Mouse (Mus musculus) lung, postnatal 0 days (tissue): ENCODE data around the gene Arfip2. TPM values are rescaled to one million over a fixed set of nuclear protein-coding genes. Genes with fewer than 3 reads are reported as not detected.

ENCODE experiments used
- ATAC-seq: fragments of 200-750 bp; cut with Nextera tagmentation; 2 replicates; pipeline ENCODE4 v1.8.0; 2017; ENCODE audit warnings: moderate library complexity
- DNase-seq: peaks from one replicate; pipeline ENCODE4 v3.0.0-alpha.2; 2016; ENCODE audit warnings: low spot score
- H3K27ac ChIP-seq: fragments of 300-500 bp; sonication (generic); 2 replicates; pipeline ENCODE4 v1.5.1; 2014; ENCODE audit warnings: antibody characterized with exemption, mild to moderate bottlenecking, low read length, mixed read lengths
- H3K27me3 ChIP-seq: fragments of 300-500 bp; sonication (generic); replicated peaks from 2 replicates; pipeline ENCODE4 v1.6.1; 2014; ENCODE audit warnings: low read length, mixed read lengths; ENCODE audit not compliant: insufficient read depth
- H3K36me3 ChIP-seq: fragments of 300-500 bp; sonication (generic); 2 replicates; pipeline ENCODE4 v1.6.1; 2014; ENCODE audit warnings: low read length, mixed read lengths; ENCODE audit not compliant: insufficient read depth
- H3K4me1 ChIP-seq: fragments of 300-500 bp; sonication (generic); 2 replicates; pipeline ENCODE4 v1.6.1; 2014; ENCODE audit warnings: antibody characterized with exemption, low read depth, low read length, mixed read lengths; ENCODE audit not compliant: insufficient read depth
- H3K4me2 ChIP-seq: fragments of 300-500 bp; sonication (generic); replicated peaks from 2 replicates; pipeline ENCODE4 v1.6.1; 2014; ENCODE audit warnings: low read depth, mild to moderate bottlenecking, low read length, moderate library complexity, mixed read lengths
- H3K4me3 ChIP-seq: fragments of 300-500 bp; sonication (generic); 2 replicates; pipeline ENCODE4 v1.5.1; 2014; ENCODE audit warnings: low read depth, low read length
- H3K9ac ChIP-seq: fragments of 300-500 bp; sonication (generic); replicated peaks from 2 replicates; pipeline ENCODE4 v1.6.1; 2014; ENCODE audit warnings: low read depth, mild to moderate bottlenecking
- H3K9me3 ChIP-seq: fragments of 300-500 bp; sonication (generic); 2 replicates; pipeline ENCODE4 v1.6.1; 2016; ENCODE audit warnings: low read length, mixed read lengths
- CTCF ChIP-seq: IDR thresholded peaks from 2 replicates; pipeline ENCODE4 v1.5.1; 2016; ENCODE audit warnings: antibody characterized with exemption, mild to moderate bottlenecking
- EP300 ChIP-seq: IDR thresholded peaks from 2 replicates; pipeline ENCODE4 v1.6.1; 2016; ENCODE audit warnings: antibody characterized with exemption, mild to moderate bottlenecking, control low read depth
- WGBS: fragments of 180-500 bp; shearing (Covaris S2); extraction: QIAGEN DNeasy Blood & Tissue Kit; methylation state at CpG from one replicate; pipeline ENCODE4 v1.1.7; 2014; 5-methylcytosine and 5-hydroxymethylcytosine counted together
- polyA plus RNA-seq: library from polyadenylated mRNA; unstranded; fragments of >200 nt; fragmentation: Nextera tagmentation; extraction: Ambion mirVana; gene quantifications from 2 replicates; pipeline ENCODE4 v1.2.1, GENCODE M21; 2015

The Arfip2 gene
- polyA plus RNA-seq: 48.5 and 52.7 TPM in 2 replicates

- Histone ChIP-seq H3K36me3 (0 out of 2 replicates have a peak, but pooled peaks cover 7% of the 10 kb centered on the region), H3K27ac (peak within 1 kb of the TSS; percentile 91), H3K9me3 (no peaks in the 10 kb centered on the region), H3K4me3 (peak within 1 kb of the TSS; percentile 65), H3K27me3 (no peaks in the 10 kb centered on the region), H3K4me1 (peaks cover 20% of the 10 kb centered on the region; the same call in 1 of the 2 replicates), H3K9ac (peak within 1 kb of the TSS; percentile 63), H3K4me2 (peak within 1 kb of the TSS; percentile 86)
- TF ChIP-seq EP300: no peak
- no peak for TF ChIP-seq CTCF
- ATAC-seq (peak; percentile 98), DNase-seq (peak; percentile 99)
- WGBS: 1% methylated on average over 45 of the region's 45 CpGs
These were observed at the start of gene Arfip2, which contains the start of gene Gm45799 for GRCm38 (mm10) chr7:105640233-105640893. Gene Arfip2 (minus strand): TSS chr7:105640416. Gene Gm45799 (plus strand): TSS chr7:105640552.

- no peak overlapping the region for H3K9ac ChIP-seq
- H3K9me3 ChIP-seq: no peaks in the 10 kb centered on the region
- H3K27me3 ChIP-seq: no peaks in the 10 kb centered on the region
- no peak overlapping the region for H3K4me2 ChIP-seq
- no peaks in the 10 kb centered on the region for H3K36me3 ChIP-seq
- no peak overlapping the region for H3K27ac ChIP-seq
- H3K4me3 ChIP-seq: no peak overlapping the region
- H3K4me1 ChIP-seq: no peaks in the 10 kb centered on the region
- ATAC-seq (peak; percentile 35; the same call in 1 of the 2 replicates), DNase-seq (no peak)
- no peak for TF ChIP-seq EP300
- TF ChIP-seq CTCF: no peak
- 15% methylated on average over 13 of the region's 13 CpGs for WGBS
These were observed 45.5 kb upstream of the Arfip2 start for GRCm38 (mm10) chr7:105685541-105686197.

DNA sequence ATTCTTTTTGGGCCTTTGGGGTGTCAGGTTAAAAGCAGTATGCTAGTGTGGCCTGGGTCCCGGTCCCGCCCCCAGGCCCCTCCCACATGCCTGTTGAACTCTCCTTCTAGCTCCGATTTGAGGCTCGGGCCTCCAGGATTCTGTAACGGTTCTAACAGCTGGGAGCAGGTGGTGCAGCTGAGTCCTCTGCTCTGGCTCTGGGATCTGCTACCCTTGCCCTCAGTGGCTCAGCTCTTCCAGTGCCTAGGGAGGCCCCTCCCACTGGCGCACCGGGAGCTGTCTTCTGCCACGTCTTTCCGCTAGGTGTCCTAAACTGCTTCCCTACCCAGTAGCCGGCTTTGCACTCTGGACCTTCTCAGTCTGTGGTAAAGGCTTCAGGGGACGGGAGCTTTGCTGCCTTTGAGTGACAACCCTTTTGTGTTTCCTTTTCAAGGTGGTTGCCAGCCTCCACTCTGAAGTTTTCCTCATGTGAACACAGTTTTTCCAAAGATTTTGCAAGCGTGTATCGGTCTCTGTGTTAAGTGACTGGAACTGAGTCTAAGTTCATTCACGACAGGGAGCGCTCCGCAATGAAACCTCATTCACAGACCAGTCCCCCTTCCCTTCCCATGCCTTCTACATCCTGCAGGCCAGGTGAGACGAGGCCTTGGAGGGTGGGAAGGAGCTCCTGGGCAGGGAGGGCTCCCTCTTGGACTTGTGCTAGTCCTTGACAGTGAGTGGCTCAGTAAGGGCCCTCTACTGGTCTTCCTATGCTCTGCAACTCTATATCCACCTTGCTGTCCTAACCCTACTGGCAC, 10.6 kb upstream of the Arfip2 start, which contains the start of gene Dnhd1:
TSS of gene Dnhd1 (plus strand) at position 189 of the 797 bp plus-strand sequence.
- Histone ChIP-seq H3K36me3 (no peaks in the 10 kb centered on the region), H3K4me2 (peak within 1 kb of the TSS; percentile 61), H3K27me3 (no peaks in the 10 kb centered on the region), H3K9me3 (no peaks in the 10 kb centered on the region), H3K4me3 (peak within 1 kb of the TSS; percentile 33), H3K27ac (peak within 1 kb of the TSS; percentile 34), H3K9ac (0 out of 2 replicates have a peak within 1 kb of the TSS, but pooled peaks have one; percentile 2), H3K4me1 (no peaks in the 10 kb centered on the region)
- peak; percentile 94 for DNase-seq
- TF ChIP-seq EP300 (no peak), CTCF (peak; percentile 74)
- peak; percentile 97 for ATAC-seq
- WGBS: 1% methylated on average over 17 of the region's 17 CpGs

- Histone ChIP-seq H3K27me3 (no peaks in the 10 kb centered on the region), H3K27ac (peak overlapping the region; percentile 91), H3K4me2 (no peak overlapping the region), H3K9me3 (no peaks in the 10 kb centered on the region), H3K9ac (no peak overlapping the region), H3K36me3 (0 out of 2 replicates have a peak, but pooled peaks cover 5% of the 10 kb centered on the region), H3K4me3 (no peak overlapping the region), H3K4me1 (peaks cover 20% of the 10 kb centered on the region; the same call in 1 of the 2 replicates)
- WGBS: 49% methylated on average over 3 of the region's 3 CpGs
- ATAC-seq (no peak), DNase-seq (no peak)
- TF ChIP-seq EP300 (no peak), CTCF (no peak)
These were observed 1.7 kb upstream of the Arfip2 start for GRCm38 (mm10) chr7:105641936-105642335.

DNA sequence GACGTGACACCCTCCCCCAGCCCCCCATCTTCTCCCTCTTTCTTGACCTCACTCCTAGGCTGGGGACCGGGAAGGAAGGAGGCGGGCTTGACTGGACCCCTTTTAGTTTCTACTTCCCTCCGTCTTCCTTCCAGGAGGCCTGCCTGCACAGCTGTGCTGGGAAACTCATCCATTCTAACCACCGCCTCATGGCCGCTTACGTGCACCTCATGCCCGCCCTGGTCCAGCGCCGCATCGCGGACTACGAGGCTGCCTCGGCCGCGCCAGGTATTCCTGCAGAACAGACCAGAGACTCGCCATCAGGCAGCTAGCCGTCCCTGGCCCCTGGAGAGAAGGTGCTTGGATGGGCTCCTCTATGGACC, 659 bp upstream of the Arfip2 start:
- 0 out of 2 replicates have a peak, but pooled peaks cover 7% of the 10 kb centered on the region for H3K36me3 ChIP-seq
- peak overlapping the region; percentile 86 for H3K4me2 ChIP-seq
- peak overlapping the region; percentile 65 for H3K4me3 ChIP-seq
- no peaks in the 10 kb centered on the region for H3K27me3 ChIP-seq
- DNase-seq: peak; percentile 40
- H3K9me3 ChIP-seq: no peaks in the 10 kb centered on the region
- no peak for TF ChIP-seq EP300
- peak; percentile 22 for TF ChIP-seq CTCF
- no peak; the same call in 1 of the 2 replicates for ATAC-seq
- peak overlapping the region; percentile 41 for H3K9ac ChIP-seq
- WGBS: 2% methylated on average over 18 of the region's 18 CpGs
- H3K4me1 ChIP-seq: peaks cover 20% of the 10 kb centered on the region; the same call in 1 of the 2 replicates
- H3K27ac ChIP-seq: peak overlapping the region; percentile 91
